In genomic region chr14:21310530-21310929, GRCm38 (mm10) we compare ENCODE assay signal across 15 mouse cellular contexts.
DNase-seq lines count a peak whose midpoint lies in the region; ATAC-seq and TF ChIP-seq lines count a peak whose summit lies in the region.
"Had no signal": no experiment of that assay in that cellular context is flagged by ENCODE, and none has a peak within 500 bp of the region (broad histone marks: within the 10 kb centered on the region; RNA-seq: fewer than 3 reads in every experiment).

No protein-coding gene starts in this region.

- H3K9ac ChIP-seq in forebrain, postnatal 0 days: no peak overlapping the region
- H3K9ac ChIP-seq in forebrain, embryonic 12.5 days: no peak overlapping the region
- H3K9ac ChIP-seq in hindbrain, embryonic 11.5 days (ENCODE audit: low read depth, low read length): no peak overlapping the region
- H3K9ac ChIP-seq: limb, embryonic 13.5 days had no signal

- no peak overlapping the region for H3K4me2 ChIP-seq in forebrain, postnatal 0 days (ENCODE audit: low read depth)
- no peak overlapping the region for H3K4me2 ChIP-seq in forebrain, embryonic 12.5 days
- H3K4me2 ChIP-seq in hindbrain, embryonic 11.5 days (replicated peaks; ENCODE audit: low read depth, low read length): no peak overlapping the region
- H3K4me2 ChIP-seq: limb, embryonic 13.5 days had no signal

- H3K36me3 ChIP-seq in forebrain, postnatal 0 days (ENCODE audit: insufficient read depth): no peaks in the 10 kb centered on the region
- H3K36me3 ChIP-seq in forebrain, embryonic 12.5 days (replicated peaks): no peaks in the 10 kb centered on the region
- H3K36me3 ChIP-seq in hindbrain, embryonic 11.5 days (ENCODE audit: control insufficient read depth, insufficient read depth, low read length): no peaks in the 10 kb centered on the region
- H3K36me3 ChIP-seq: limb, embryonic 13.5 days had no signal

- WGBS in forebrain, postnatal 0 days: 51% methylated on average over 5 of the region's 5 CpGs
- 91% methylated on average over 5 of the region's 5 CpGs for WGBS in forebrain, embryonic 12.5 days
- 92% methylated on average over 5 of the region's 5 CpGs for WGBS in hindbrain, embryonic 11.5 days

- ATAC-seq in forebrain, postnatal 0 days: peak; percentile 90
- no peak for ATAC-seq in forebrain, embryonic 12.5 days (ENCODE audit: low FRiP score)
- no peak for ATAC-seq in hindbrain, embryonic 11.5 days (ENCODE audit: low FRiP score)

- peak overlapping the region; percentile 62; the same call in 1 of the 2 replicates for H3K27ac ChIP-seq in forebrain, postnatal 0 days (ENCODE audit: low read depth, low read length)
- H3K27ac ChIP-seq in forebrain, embryonic 12.5 days: no peak overlapping the region
- H3K27ac ChIP-seq in layer of hippocampus, adult 2 months: peak overlapping the region; percentile 87
- H3K27ac ChIP-seq in hindbrain, embryonic 11.5 days (ENCODE audit: low read depth, low read length): no peak overlapping the region
- H3K27ac ChIP-seq: limb, embryonic 13.5 days had no signal

- intact Hi-C loops in left cerebral cortex, postnatal 10 days (cut with DNase I): no loop called here

- no peak for TF ChIP-seq CTCF in forebrain, postnatal 0 days (IDR thresholded peaks at IDR 0.05; ENCODE audit: low read depth)
- TF ChIP-seq CTCF in layer of hippocampus, adult 2 months (conservative IDR thresholded peaks at IDR 0.05): 0 out of 2 replicates have a peak, but pooled peaks have one; percentile 2

- H3K9me3 ChIP-seq in forebrain, postnatal 0 days (ENCODE audit: low read length): no peaks in the 10 kb centered on the region
- no peaks in the 10 kb centered on the region for H3K9me3 ChIP-seq in forebrain, embryonic 12.5 days
- no peaks in the 10 kb centered on the region for H3K9me3 ChIP-seq in hindbrain, embryonic 11.5 days (ENCODE audit: control insufficient read depth, low read length)
- H3K9me3 ChIP-seq: limb, embryonic 13.5 days had no signal

- H3K4me3 ChIP-seq in forebrain, postnatal 0 days (ENCODE audit: low read depth, low read length): no peak overlapping the region
- no peak overlapping the region for H3K4me3 ChIP-seq in forebrain, embryonic 12.5 days (replicated peaks)
- no peak overlapping the region for H3K4me3 ChIP-seq in layer of hippocampus, adult 2 months
- no peak overlapping the region for H3K4me3 ChIP-seq in hindbrain, embryonic 11.5 days (ENCODE audit: low read depth, low read length)
- H3K4me3 ChIP-seq: limb, embryonic 13.5 days; myocyte had no signal

- H3K27me3 ChIP-seq in forebrain, postnatal 0 days (ENCODE audit: insufficient read depth, low read length): no peaks in the 10 kb centered on the region
- no peaks in the 10 kb centered on the region for H3K27me3 ChIP-seq in forebrain, embryonic 12.5 days
- no peaks in the 10 kb centered on the region for H3K27me3 ChIP-seq in hindbrain, embryonic 11.5 days (ENCODE audit: control insufficient read depth, insufficient read depth, low read length)
- H3K27me3 ChIP-seq: limb, embryonic 13.5 days had no signal

- peak; percentile 56 for DNase-seq in forebrain, postnatal 0 days
- DNase-seq in layer of hippocampus, adult 2 months (ENCODE audit: low spot score in 2 of 2): peak; percentile 50 to 63
- peak; percentile 57 to 61 for DNase-seq in left cerebral cortex, postnatal 10 days (ENCODE audit: extremely low spot score in 1 of 2, low spot score in 2 of 2)
- DNase-seq in right cerebral cortex, postnatal 36 days (ENCODE audit: low spot score in 2 of 2): peak; percentile 20 to 52
- no peak for DNase-seq in retina, postnatal 1 day
- DNase-seq in hindbrain, embryonic 11.5 days (ENCODE audit: low spot score): no peak
- no peak for DNase-seq in cerebellum, adult 9-10 months
- DNase-seq: B cell, adult 2 months; cerebellum, adult 8-10 months; heart, postnatal 14 days; lung, adult 2 months; thymus, postnatal 14 days had no signal

- H3K4me1 ChIP-seq in forebrain, postnatal 0 days (ENCODE audit: insufficient read depth): no peaks in the 10 kb centered on the region; the same call in 1 of the 2 replicates
- no peaks in the 10 kb centered on the region for H3K4me1 ChIP-seq in forebrain, embryonic 12.5 days
- no peaks in the 10 kb centered on the region for H3K4me1 ChIP-seq in hindbrain, embryonic 11.5 days (replicated peaks; ENCODE audit: control insufficient read depth, insufficient read depth, low read length)

Comparison
In these comparisons a context has a peak if more than half of its experiments do, and no peak if none do; other contexts are left out.
1. H3K27ac ChIP-seq: peak in forebrain, postnatal 0 days (single experiment) and layer of hippocampus, adult 2 months (single experiment); none in forebrain, embryonic 12.5 days (single experiment) and hindbrain, embryonic 11.5 days (single experiment).
2. DNase-seq: peak in forebrain, postnatal 0 days (single experiment), layer of hippocampus, adult 2 months (2 of 2), left cerebral cortex, postnatal 10 days (2 of 2) and right cerebral cortex, postnatal 36 days (2 of 2); none in retina, postnatal 1 day (single experiment), hindbrain, embryonic 11.5 days (single experiment) and cerebellum, adult 9-10 months (single experiment).